Mouse (Mus musculus): Measurements from ENCODE around the gene Kif26b. TPM values are rescaled to one million over a fixed set of nuclear protein-coding genes. Genes with fewer than 3 reads are reported as not detected.

Gene Kif26b
- 0.69 and 1.3 TPM in 2 replicates for total RNA-seq (2017)

DNA sequence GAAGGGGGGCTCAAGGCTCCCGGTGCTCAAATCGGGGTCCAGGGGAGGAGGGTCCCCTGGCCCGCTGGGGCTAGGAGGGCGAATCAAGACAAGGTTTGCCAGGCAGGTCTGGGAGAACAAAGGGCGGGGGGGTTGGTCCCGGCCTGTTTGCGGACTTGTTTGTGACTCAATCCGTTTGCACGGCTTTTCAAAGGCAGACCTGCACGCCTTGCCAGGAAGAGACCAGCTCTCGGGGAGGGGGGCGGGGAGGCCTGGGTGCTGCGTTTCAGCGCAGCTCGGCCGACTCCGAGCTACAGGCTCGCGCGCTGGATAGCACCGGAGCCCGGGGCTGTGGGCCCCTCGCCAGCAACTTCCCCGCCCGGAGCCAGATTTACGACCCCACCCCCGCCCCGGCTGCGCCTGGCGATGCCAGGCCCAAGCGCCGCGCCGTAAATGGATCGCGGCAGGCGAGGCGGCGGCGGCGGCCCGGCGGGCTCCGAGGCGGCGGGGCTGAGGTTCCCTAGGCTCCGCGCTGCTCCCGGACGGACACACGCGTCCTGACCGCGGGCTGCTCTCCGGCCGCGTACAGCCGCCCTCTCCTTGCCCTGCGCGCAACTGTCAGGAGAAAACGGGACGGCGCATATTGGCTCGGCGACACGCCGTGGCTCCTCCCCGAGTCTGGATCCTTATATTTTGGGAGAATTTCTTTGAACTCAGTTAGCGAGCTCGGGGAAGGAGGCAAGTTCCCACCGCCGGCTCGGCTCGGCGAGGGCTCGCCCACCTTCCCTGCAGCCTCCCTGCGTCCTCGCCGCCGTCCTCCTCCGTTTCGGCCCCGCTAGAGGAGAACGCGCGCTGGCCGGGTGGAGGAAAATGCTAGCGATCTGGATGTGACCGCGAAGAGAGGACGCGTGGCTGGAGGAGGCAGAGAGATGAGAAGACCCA is at the start of gene Kif26b:
Gene Kif26b (plus strand): TSS at position 695 of the 921 bp plus-strand sequence.
- no peak for ATAC-seq (replicated peaks; ENCODE audit: low read depth, poor library complexity, severe bottlenecking)

- ATAC-seq (replicated peaks; ENCODE audit: low read depth, poor library complexity, severe bottlenecking): no peak
These were observed 45.1 kb upstream of the Kif26b start for GRCm38 (mm10) chr1:178483854-178484253.

- ATAC-seq (replicated peaks; ENCODE audit: low read depth, poor library complexity, severe bottlenecking): no peak
These were observed 43.6 kb upstream of the Kif26b start for GRCm38 (mm10) chr1:178485138-178485867.

DNA sequence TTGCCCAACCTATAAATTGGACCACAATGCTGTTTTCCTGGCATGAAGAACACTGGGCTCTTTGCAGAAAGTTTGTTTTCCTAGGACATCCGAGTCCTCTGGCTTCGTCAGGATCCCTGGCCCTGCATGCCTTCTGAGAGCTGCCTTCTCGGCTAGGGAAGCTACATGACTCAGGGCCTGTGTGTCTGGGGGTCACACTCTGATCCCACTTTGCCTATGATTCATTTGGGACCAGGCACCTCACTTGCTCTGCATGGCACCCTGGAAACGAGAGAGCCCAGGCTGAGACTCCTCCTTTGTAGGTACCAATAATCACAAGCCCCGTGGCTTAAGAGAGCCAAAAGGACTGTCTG is 43.1 kb upstream of the Kif26b start:
- no peak for ATAC-seq (replicated peaks; ENCODE audit: low read depth, poor library complexity, severe bottlenecking)

DNA sequence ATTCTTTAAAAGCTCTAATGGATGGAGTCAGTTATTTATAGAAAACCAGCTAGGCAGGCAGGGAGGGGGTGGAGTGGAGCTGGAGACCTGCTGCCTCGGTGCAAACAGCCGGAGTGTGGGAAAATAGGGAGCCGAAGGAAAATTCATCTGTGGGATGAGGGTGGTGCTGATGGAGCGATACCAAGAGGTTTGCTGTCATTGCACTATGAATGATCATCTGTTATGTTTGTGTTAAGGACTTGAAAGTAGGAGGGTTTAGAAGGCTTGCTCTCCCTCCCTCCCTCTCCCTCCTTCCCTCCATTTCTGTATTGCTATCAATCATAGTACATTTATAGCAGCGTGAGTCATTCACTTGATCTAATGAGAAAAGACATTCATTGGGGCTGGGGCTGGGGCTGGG is 42.1 kb upstream of the Kif26b start:
- no peak for ATAC-seq (replicated peaks; ENCODE audit: low read depth, poor library complexity, severe bottlenecking)

- peak; percentile 53 for ATAC-seq (replicated peaks; ENCODE audit: low read depth, poor library complexity, severe bottlenecking)
These were observed 39.8 kb upstream of the Kif26b start for GRCm38 (mm10) chr1:178489127-178489526.

- ATAC-seq (replicated peaks; ENCODE audit: low read depth, poor library complexity, severe bottlenecking): peak; percentile 74
These were observed 37.2 kb upstream of the Kif26b start for GRCm38 (mm10) chr1:178491733-178492132.

DNA sequence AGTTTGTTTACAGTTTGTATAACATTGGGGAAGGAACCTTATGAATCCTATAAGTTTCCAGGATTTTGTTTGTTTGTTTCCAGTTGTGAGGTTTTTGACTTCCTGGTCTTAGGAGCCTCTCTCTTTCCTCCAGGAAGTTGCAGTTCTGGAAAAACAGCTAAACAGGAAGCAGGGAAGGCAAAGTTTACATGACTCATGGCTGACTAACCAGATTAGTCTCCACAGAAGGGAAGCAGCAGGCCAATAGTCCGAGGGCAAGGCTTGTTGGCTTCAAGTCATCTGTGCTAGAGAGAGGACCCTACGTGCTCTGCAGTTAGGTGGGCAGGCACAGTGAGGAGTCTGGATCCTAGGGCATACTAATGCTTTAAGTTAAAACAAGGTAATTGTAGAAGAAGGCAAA is 36.4 kb upstream of the Kif26b start:
- 0 out of 2 replicates have a peak, but pooled peaks have one; percentile 16 for ATAC-seq (replicated peaks; ENCODE audit: low read depth, poor library complexity, severe bottlenecking)

DNA sequence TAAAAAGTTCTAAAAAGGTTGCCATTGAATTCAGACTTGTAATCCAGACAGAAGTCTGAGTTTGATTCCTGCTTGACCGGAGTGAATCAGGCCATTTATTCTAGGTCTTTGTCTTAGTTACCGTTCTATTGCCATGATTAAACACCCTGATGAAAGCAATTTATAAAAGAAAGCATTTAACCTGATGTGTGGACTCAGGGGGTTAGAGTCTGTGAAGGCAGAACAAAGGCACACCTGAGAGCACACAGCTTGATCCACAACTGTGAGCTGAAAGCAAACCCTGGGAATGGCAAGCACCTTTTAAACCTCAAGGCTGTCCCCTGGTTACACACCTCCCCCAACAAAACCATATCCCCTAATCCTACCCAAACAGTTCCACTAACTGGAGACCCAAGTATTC is 32.7 kb upstream of the Kif26b start:
- ATAC-seq (replicated peaks; ENCODE audit: low read depth, poor library complexity, severe bottlenecking): no peak

- ATAC-seq (replicated peaks; ENCODE audit: low read depth, poor library complexity, severe bottlenecking): peak; percentile 92
These were observed 32.1 kb upstream of the Kif26b start for GRCm38 (mm10) chr1:178496841-178497240.

- ATAC-seq (replicated peaks; ENCODE audit: low read depth, poor library complexity, severe bottlenecking): no peak
These were observed 22.0 kb upstream of the Kif26b start for GRCm38 (mm10) chr1:178506938-178507337.

DNA sequence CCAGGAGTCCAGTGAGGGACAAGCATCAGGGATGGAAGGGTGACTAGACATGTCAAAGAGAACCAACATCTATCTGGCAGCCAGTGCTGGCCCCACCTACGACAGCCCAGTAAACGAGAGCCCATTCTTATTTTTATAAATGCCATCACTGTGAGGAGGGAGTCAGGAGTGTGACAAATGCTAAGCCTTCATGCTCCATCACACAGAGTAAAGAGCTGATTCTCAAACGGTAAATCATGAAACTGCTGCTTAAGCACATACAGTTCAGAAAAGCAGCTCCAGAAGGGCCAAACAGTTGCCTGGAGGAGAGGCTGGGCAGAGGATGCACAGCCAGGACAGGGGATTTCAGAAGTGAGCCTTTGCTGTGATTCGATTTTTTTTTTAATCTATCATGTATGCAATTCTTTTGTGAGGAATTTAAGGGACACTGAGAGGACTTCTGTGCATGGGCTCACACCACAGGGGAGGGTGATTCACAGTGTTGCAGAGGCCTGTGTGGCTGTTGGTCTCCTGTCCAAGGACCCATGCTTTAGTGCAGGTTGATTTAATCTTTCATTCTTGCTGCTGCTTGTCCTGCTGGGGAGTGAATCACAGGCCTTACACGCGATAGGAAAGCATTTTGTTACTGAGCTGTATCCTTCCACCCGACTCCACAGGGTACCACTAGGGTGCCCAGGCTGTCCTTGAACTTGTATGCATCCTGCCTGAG is 16.4 kb upstream of the Kif26b start:
- no peak for ATAC-seq (replicated peaks; ENCODE audit: low read depth, poor library complexity, severe bottlenecking)

DNA sequence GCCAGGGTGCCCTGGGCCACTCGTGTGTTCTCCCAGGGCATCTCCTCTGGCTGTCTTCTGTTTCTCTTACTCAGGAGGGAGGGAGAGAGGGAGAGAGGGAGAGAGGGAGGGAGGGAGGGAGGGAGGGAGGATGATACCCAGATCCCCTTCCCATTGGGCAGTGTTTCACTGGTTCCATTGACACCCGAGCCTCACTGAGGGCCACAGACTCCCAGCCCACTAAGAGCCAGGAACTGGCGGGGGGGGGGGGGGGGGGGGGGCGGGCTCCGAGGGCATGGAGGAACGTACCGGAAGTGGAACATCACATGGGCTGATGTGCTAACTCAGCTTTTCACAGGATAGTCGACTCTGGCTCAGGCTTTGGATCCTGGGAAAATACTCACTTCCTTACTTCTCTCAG is 15.0 kb upstream of the Kif26b start:
- no peak for ATAC-seq (replicated peaks; ENCODE audit: low read depth, poor library complexity, severe bottlenecking)

DNA sequence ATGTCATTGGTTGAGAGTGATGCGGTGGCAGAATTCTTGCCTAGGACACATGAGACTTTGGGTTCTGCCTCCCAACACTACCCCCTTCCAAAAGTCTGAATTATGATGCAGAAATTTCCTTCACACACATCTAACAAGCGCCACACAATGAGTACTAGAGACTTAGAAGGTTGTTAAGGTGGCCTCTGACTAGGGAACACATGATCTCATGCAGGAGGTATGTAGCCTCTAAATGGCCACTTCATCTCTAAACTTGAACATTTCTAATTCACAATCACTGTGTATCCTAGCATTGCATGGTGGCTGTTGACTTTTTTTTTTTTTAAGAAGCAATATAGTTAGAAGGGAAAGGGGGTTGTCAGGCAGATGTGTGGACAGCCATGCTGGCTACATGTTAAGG is 13.1 kb upstream of the Kif26b start:
- ATAC-seq (replicated peaks; ENCODE audit: low read depth, poor library complexity, severe bottlenecking): no peak

DNA sequence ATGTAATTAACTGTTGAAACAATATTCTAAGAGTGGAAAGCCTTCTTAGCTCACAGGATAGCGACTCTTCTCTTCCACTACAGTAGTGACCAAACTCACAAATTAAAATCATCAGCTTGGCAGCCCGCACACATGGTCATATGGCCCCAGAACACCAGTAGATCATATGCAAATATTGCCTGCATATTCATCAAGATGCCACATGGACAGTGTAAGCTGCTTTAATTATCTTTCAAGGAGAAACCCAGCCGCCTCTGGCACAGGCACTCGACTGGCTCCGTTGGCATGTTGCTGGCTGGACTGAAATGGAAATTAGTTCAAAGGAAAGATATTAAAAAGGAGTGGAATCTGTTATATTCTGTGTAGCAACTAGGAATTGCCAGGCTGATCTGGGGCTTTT is 6.5 kb upstream of the Kif26b start:
- no peak for ATAC-seq (replicated peaks; ENCODE audit: low read depth, poor library complexity, severe bottlenecking)

GRCm38 (mm10) chr1:178523152-178523551 is 5.8 kb upstream of the Kif26b start:
- peak; percentile 43; the same call in 1 of the 2 replicates for ATAC-seq (replicated peaks; ENCODE audit: low read depth, poor library complexity, severe bottlenecking)

- ATAC-seq (replicated peaks; ENCODE audit: low read depth, poor library complexity, severe bottlenecking): peak; percentile 46
These were observed 1.8 kb upstream of the Kif26b start for GRCm38 (mm10) chr1:178527185-178527546.

- ATAC-seq (replicated peaks; ENCODE audit: low read depth, poor library complexity, severe bottlenecking): peak; percentile 34
These were observed 1.2 kb upstream of the Kif26b start for GRCm38 (mm10) chr1:178527547-178528361.

DNA sequence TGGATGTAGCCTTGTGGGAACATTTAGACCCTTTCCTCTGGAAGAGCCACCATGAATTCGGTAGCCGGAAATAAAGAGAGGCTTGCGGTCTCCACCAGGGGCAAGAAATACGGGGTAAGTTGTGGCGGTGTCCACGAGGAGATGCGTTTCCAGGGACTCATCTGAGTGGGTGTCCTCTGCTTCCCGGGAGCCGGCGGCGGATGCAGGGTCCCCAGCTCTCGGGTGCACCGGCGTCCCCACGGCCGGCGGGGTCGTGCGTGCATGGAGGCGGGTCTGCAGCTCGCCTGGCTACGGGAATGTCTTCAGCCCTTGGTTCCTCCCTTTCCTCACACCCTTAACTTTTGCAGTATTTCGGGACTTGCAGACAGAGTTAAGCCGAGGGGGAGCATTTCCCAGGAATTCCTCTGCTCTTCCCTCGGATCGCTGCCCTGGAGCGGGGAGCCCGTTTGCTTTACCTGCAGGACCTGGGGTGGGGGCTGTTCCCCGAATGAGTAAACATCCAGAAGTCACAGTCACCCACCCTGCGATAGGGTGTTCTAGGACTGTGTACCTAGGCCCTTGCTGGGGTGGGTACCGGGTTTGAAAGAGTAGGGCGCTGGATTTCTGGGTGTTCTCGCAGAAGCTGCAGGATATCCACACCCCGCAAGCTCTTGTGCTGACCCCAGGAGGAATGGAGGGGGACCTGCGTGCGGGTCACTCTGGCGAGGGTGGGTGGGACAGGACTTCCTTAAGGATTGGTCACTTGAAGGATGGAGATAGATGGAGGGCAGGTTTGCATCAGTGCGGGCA is 781 bp downstream of the Kif26b start:
- ATAC-seq (replicated peaks; ENCODE audit: low read depth, poor library complexity, severe bottlenecking): no peak

All from common myeloid progenitor, adult 5-6 weeks (primary cell).